Mouse (Mus musculus): ENCODE measurements around the gene Axin2. TPM values are rescaled to one million over a fixed set of nuclear protein-coding genes. Genes with fewer than 3 reads are reported as not detected.

The Axin2 gene
- polyA plus RNA-seq, 2 experiments, result 0.15 to 0.85 TPM

DNA sequence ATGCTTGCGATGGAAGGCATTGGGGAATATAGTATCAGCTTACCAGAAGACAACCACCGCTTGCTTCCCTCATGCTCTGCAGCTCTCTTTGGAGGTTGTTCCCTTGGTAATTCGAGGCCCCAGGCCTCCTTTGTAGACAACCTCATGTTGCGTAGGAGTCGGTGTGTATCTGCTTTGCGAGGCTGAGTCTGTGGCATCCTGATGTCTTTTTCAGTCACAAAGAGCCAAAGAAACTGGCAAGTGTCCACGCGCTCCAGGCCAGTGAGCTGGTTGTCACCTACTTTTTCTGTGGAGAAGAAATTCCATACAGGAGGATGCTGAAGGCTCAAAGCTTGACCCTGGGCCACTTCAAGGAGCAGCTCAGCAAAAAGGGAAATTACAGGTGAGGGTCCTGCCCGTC, 25.5 kb downstream of the Axin2 start:
- ATAC-seq (ENCODE audit: insufficient read depth) (no peak), DNase-seq (ENCODE audit: low read depth in 3 of 3, low spot score in 3 of 3) (no peak)
- H3K9ac ChIP-seq (replicated peaks), result no peak overlapping the region
- no peak for TF ChIP-seq EP300 (IDR thresholded peaks at IDR 0.05; ENCODE audit: low read depth)
- no peak for TF ChIP-seq CTCF (IDR thresholded peaks at IDR 0.05; ENCODE audit: low read depth)
- no peaks in the 10 kb centered on the region for H3K9me3 ChIP-seq (ENCODE audit: control insufficient read depth, low read length)
- H3K36me3 ChIP-seq (replicated peaks; ENCODE audit: control insufficient read depth, insufficient read depth, low read depth), result no peaks in the 10 kb centered on the region
- H3K4me1 ChIP-seq (replicated peaks; ENCODE audit: control insufficient read depth in 2 of 2, insufficient read depth in 2 of 2, low read length in 1 of 2), result no peaks in the 10 kb centered on the region
- 82% methylated on average over 9 of the region's 9 CpGs for WGBS (ENCODE audit: insufficient replicate concordance)
- no peak overlapping the region for H3K4me3 ChIP-seq (ENCODE audit: insufficient read depth in 1 of 2, low read depth in 2 of 2, low read length in 2 of 2)
- H3K4me2 ChIP-seq (ENCODE audit: low read depth), result no peak overlapping the region
- no peaks in the 10 kb centered on the region for H3K27me3 ChIP-seq (ENCODE audit: control insufficient read depth, insufficient read depth, low read length)
- H3K27ac ChIP-seq, result no peak overlapping the region

DNA sequence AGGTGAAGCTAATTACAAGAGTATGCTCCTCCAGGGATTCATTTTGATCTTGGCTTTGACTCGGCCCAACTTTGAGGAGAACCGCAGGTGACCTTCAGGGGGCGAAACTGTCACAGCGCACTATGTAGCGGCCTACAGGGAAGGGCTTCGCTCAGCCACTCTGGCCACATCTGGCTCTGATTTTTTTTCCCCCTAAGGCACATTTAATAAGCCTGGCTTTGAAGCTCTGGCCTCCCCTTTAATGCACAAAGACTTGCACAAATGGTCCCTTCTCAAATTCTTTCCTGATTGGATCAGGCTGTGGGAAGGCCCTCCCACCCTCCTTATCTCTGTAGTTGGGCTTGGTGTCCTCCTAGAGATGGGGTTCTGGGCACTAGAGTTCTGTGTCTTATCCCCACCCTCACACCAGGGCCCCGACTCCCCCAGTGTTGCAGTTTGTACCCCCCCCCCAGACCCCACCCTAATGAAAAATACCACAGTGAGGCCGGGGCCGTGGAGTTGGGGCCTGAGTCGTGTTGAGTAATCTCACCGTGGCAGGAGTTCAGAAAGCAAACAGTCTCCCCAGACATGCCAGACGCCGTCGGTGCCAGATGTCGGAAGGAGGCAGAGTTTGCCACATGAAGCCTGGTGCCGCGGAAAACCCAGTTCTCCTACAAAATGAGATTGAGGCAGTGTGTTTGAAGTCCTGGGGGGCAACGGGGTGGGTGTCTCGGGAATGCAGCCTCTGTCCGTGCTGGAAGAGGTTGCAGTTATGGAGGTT, 27.5 kb downstream of the Axin2 start:
- DNase-seq (ENCODE audit: low read depth in 3 of 3, low spot score in 3 of 3) (no peak), ATAC-seq (ENCODE audit: insufficient read depth) (no peak)
- WGBS (ENCODE audit: insufficient replicate concordance), result 73% methylated on average over 20 of the region's 20 CpGs
- H3K27me3 ChIP-seq (ENCODE audit: control insufficient read depth, insufficient read depth, low read length), result no peaks in the 10 kb centered on the region
- no peak overlapping the region for H3K27ac ChIP-seq
- no peak overlapping the region for H3K4me2 ChIP-seq (ENCODE audit: low read depth)
- H3K4me3 ChIP-seq (ENCODE audit: insufficient read depth in 1 of 2, low read depth in 2 of 2, low read length in 2 of 2), result no peak overlapping the region
- no peak overlapping the region for H3K9ac ChIP-seq (replicated peaks)
- TF ChIP-seq EP300 (IDR thresholded peaks at IDR 0.05; ENCODE audit: low read depth) (no peak), CTCF (IDR thresholded peaks at IDR 0.05; ENCODE audit: low read depth) (no peak)
- no peaks in the 10 kb centered on the region for H3K4me1 ChIP-seq (replicated peaks; ENCODE audit: control insufficient read depth in 2 of 2, insufficient read depth in 2 of 2, low read length in 1 of 2)
- no peaks in the 10 kb centered on the region for H3K9me3 ChIP-seq (ENCODE audit: control insufficient read depth, low read length)
- no peaks in the 10 kb centered on the region for H3K36me3 ChIP-seq (replicated peaks; ENCODE audit: control insufficient read depth, insufficient read depth, low read depth)

DNA sequence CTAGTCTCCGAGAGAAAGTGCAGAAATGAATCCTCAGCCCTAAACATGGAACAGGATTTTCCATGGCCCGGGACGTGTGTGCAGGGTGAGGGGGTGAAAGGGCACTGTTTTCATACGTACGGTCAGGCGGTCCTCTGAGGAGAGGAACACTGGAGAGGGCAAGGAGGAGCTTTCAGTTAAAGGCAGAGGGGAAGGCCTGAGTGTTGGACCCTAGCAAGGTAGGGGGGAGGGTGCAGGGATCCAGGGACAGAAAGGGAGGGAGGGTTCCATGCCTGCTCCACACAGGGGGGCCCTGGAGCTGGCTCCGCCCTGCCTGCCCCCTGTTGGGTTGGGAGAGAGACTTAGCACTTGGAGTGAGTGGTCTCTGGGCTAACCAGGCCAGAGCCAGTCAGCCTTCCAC, 28.4 kb downstream of the Axin2 start:
- Histone ChIP-seq H3K4me2 (ENCODE audit: low read depth) (no peak overlapping the region), H3K36me3 (replicated peaks; ENCODE audit: control insufficient read depth, insufficient read depth, low read depth) (no peaks in the 10 kb centered on the region), H3K4me3 (ENCODE audit: insufficient read depth in 1 of 2, low read depth in 2 of 2, low read length in 2 of 2) (no peak overlapping the region), H3K9me3 (ENCODE audit: control insufficient read depth, low read length) (no peaks in the 10 kb centered on the region), H3K27ac (no peak overlapping the region), H3K4me1 (replicated peaks; ENCODE audit: control insufficient read depth in 2 of 2, insufficient read depth in 2 of 2, low read length in 1 of 2) (no peaks in the 10 kb centered on the region), H3K27me3 (ENCODE audit: control insufficient read depth, insufficient read depth, low read length) (no peaks in the 10 kb centered on the region), H3K9ac (replicated peaks) (no peak overlapping the region)
- 75% methylated on average over 7 of the region's 7 CpGs for WGBS (ENCODE audit: insufficient replicate concordance)
- ATAC-seq (ENCODE audit: insufficient read depth), result no peak
- TF ChIP-seq CTCF (IDR thresholded peaks at IDR 0.05; ENCODE audit: low read depth), result no peak
- TF ChIP-seq EP300 (IDR thresholded peaks at IDR 0.05; ENCODE audit: low read depth), result no peak
- no peak for DNase-seq (ENCODE audit: low read depth in 3 of 3, low spot score in 3 of 3)

DNA sequence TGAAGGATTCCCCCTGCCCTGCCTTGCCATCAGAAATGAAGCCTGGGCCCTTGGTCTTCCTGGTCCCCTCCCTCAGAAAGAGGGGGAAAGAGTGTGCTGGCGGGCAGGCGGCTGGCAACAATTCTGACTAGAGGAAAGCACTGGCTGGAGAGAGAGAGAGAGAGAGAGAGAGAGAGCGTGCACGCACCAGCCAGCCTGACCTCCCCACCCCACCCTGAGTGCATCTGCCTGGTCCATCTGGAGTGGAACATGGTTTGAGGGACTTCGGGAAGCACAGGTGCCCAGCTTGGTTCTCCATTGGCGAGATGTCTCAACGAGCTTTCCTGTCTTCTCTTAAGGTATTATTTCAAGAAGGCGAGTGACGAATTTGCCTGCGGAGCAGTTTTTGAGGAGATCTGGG, 28.8 kb downstream of the Axin2 start:
- H3K4me2 ChIP-seq (ENCODE audit: low read depth), result no peak overlapping the region
- no peak for ATAC-seq (ENCODE audit: insufficient read depth)
- no peaks in the 10 kb centered on the region for H3K9me3 ChIP-seq (ENCODE audit: control insufficient read depth, low read length)
- H3K36me3 ChIP-seq (replicated peaks; ENCODE audit: control insufficient read depth, insufficient read depth, low read depth), result no peaks in the 10 kb centered on the region
- H3K27ac ChIP-seq, result no peak overlapping the region
- no peak overlapping the region for H3K4me3 ChIP-seq (ENCODE audit: insufficient read depth in 1 of 2, low read depth in 2 of 2, low read length in 2 of 2)
- no peak overlapping the region for H3K9ac ChIP-seq (replicated peaks)
- no peaks in the 10 kb centered on the region for H3K4me1 ChIP-seq (replicated peaks; ENCODE audit: control insufficient read depth in 2 of 2, insufficient read depth in 2 of 2, low read length in 1 of 2)
- 79% methylated on average over 10 of the region's 10 CpGs for WGBS (ENCODE audit: insufficient replicate concordance)
- TF ChIP-seq CTCF (IDR thresholded peaks at IDR 0.05; ENCODE audit: low read depth) (no peak), EP300 (IDR thresholded peaks at IDR 0.05; ENCODE audit: low read depth) (no peak)
- H3K27me3 ChIP-seq (ENCODE audit: control insufficient read depth, insufficient read depth, low read length), result no peaks in the 10 kb centered on the region
- no peak for DNase-seq (ENCODE audit: low read depth in 3 of 3, low spot score in 3 of 3)

DNA sequence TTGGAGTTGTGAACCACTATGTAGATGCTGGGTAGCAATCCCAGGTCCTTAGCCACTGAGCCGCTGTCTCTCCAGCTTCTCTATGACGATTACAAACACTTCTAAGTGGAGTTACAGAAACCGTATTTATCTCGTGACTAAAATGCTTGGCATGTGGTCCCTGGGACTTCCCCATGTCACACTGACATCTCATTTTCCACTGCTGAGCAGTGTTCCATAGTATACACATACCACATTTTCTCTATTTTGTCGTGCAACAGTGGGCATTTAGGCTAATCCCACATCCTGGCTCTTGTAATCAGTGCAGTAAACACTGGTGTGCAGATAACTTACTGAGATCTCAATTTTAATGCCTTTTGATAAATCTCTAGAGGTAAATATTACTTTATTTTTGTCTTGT, 32.2 kb downstream of the Axin2 start:
- TF ChIP-seq EP300 (IDR thresholded peaks at IDR 0.05; ENCODE audit: low read depth) (no peak), CTCF (IDR thresholded peaks at IDR 0.05; ENCODE audit: low read depth) (no peak)
- H3K27me3 ChIP-seq (ENCODE audit: control insufficient read depth, insufficient read depth, low read length), result no peaks in the 10 kb centered on the region
- ATAC-seq (ENCODE audit: insufficient read depth), result no peak
- H3K27ac ChIP-seq, result no peak overlapping the region
- no peak overlapping the region for H3K4me2 ChIP-seq (ENCODE audit: low read depth)
- H3K9me3 ChIP-seq (ENCODE audit: control insufficient read depth, low read length), result no peaks in the 10 kb centered on the region
- no peaks in the 10 kb centered on the region for H3K4me1 ChIP-seq (replicated peaks; ENCODE audit: control insufficient read depth in 2 of 2, insufficient read depth in 2 of 2, low read length in 1 of 2)
- no peaks in the 10 kb centered on the region for H3K36me3 ChIP-seq (replicated peaks; ENCODE audit: control insufficient read depth, insufficient read depth, low read depth)
- H3K4me3 ChIP-seq (ENCODE audit: insufficient read depth in 1 of 2, low read depth in 2 of 2, low read length in 2 of 2), result no peak overlapping the region
- H3K9ac ChIP-seq (replicated peaks), result no peak overlapping the region
- no peak for DNase-seq (ENCODE audit: low read depth in 3 of 3, low spot score in 3 of 3)
- 55% methylated on average over 5 of the region's 5 CpGs for WGBS (ENCODE audit: insufficient replicate concordance)
